In the genomic region with DNA sequence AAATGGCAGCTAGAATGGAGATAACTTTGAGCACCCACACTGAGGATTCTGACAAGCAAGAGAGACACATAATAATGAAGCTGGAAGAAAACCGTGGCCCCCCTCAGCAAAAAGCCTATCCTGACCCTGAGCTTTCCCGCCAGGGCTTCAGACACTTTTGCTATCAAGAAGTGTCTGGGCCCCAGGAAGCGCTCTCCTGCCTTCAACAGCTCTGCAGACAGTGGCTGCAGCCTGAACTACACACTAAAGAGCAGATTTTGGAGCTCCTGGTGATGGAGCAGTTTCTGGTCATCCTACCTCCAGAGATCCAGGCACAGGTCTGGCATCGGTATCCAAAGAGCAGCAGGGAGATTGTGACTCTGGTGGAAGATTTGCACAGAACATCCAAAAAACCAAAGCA, we compare ENCODE assay signal across 10 mouse cellular contexts. TPM values are rescaled to one million over a fixed set of nuclear protein-coding genes. Genes with fewer than 3 reads are reported as not detected.
A peak's percentile ranks its signal among the peaks of the same experiment; 100 is the strongest.
DNase-seq lines count a peak whose midpoint lies in the region; ATAC-seq lines count a peak whose summit lies in the region.
"Had no signal": no experiment of that assay in that cellular context is flagged by ENCODE, and none has a peak within 500 bp of the region (broad histone marks: within the 10 kb centered on the region; RNA-seq: fewer than 3 reads in every experiment).

No protein-coding gene starts in this region.

- peaks cover 7% of the 10 kb centered on the region for H3K4me1 ChIP-seq in heart, embryonic 10.5 days
- peaks cover 9% of the 10 kb centered on the region; the same call in 1 of the 2 replicates for H3K4me1 ChIP-seq in embryonic facial prominence, embryonic 15.5 days
- H3K4me1 ChIP-seq in liver, embryonic 11.5 days (replicated peaks; ENCODE audit: control insufficient read depth, insufficient read depth, low read length) = peaks cover 7% of the 10 kb centered on the region

- H3K9me3 ChIP-seq in heart, embryonic 10.5 days = no peaks in the 10 kb centered on the region
- H3K9me3 ChIP-seq in embryonic facial prominence, embryonic 15.5 days (replicated peaks) = no peaks in the 10 kb centered on the region
- H3K9me3 ChIP-seq in liver, embryonic 11.5 days (ENCODE audit: control insufficient read depth, low read length) = no peaks in the 10 kb centered on the region

- peak overlapping the region; percentile 76 for H3K4me3 ChIP-seq in heart, embryonic 10.5 days
- H3K4me3 ChIP-seq in embryonic facial prominence, embryonic 15.5 days (replicated peaks) = peak overlapping the region; percentile 83
- H3K4me3 ChIP-seq in liver, embryonic 11.5 days (ENCODE audit: low read depth, low read length) = peak overlapping the region; percentile 73

- WGBS in heart, embryonic 10.5 days = 60% methylated on average over 4 of the region's 4 CpGs
- 73% methylated on average over 4 of the region's 4 CpGs for WGBS in embryonic facial prominence, embryonic 15.5 days
- WGBS in liver, embryonic 11.5 days = 70% methylated on average over 4 of the region's 4 CpGs

- peak overlapping the region; percentile 84; the same call in 1 of the 2 replicates for H3K27ac ChIP-seq in heart, embryonic 10.5 days
- no peak overlapping the region for H3K27ac ChIP-seq in embryonic facial prominence, embryonic 15.5 days (replicated peaks)
- no peak overlapping the region for H3K27ac ChIP-seq in liver, embryonic 11.5 days (ENCODE audit: low read depth, low read length)

- H3K4me2 ChIP-seq in embryonic facial prominence, embryonic 15.5 days (replicated peaks) = peak overlapping the region; percentile 66
- peak overlapping the region; percentile 66 for H3K4me2 ChIP-seq in liver, embryonic 11.5 days

- ATAC-seq in embryonic facial prominence, embryonic 15.5 days (ENCODE audit: insufficient number of reproducible peaks, low FRiP score, low TSS enrichment, low read depth) = no peak
- ATAC-seq in liver, embryonic 11.5 days (replicated peaks; ENCODE audit: low FRiP score) = no peak
- no peak for ATAC-seq in activated CD4-positive, CD25-positive, alpha-beta regulatory T cell, adult 4 months

- intact Hi-C loops in heart, postnatal 36 days (cut with DNase I) = loop anchor here (2.0 to 10.0 kb wide), 7 partner anchors 34 to 437 kb away; a partner anchor contains a TSS

- DNase-seq in heart, embryonic 10.5 days (ENCODE audit: low spot score) = no peak
- DNase-seq in heart, postnatal 36 days = no peak
- DNase-seq in 416B (ENCODE audit: low read depth) = peak; percentile 24
- peak; percentile 35 for DNase-seq in liver, embryonic 11.5 days (ENCODE audit: low spot score)
- DNase-seq in right cerebral cortex, postnatal 36 days (ENCODE audit: low spot score in 2 of 2) = no peak
- no peak for DNase-seq in layer of hippocampus, adult 8-10 months (ENCODE audit: low spot score in 2 of 2)
- DNase-seq: kidney, adult 18-20 months had no signal

- no peaks in the 10 kb centered on the region for H3K36me3 ChIP-seq in heart, embryonic 10.5 days
- no peaks in the 10 kb centered on the region for H3K36me3 ChIP-seq in embryonic facial prominence, embryonic 15.5 days
- no peaks in the 10 kb centered on the region for H3K36me3 ChIP-seq in liver, embryonic 11.5 days (ENCODE audit: control insufficient read depth, insufficient read depth, low read length)

- H3K27me3 ChIP-seq in heart, embryonic 10.5 days (ENCODE audit: insufficient read depth, poor library complexity, severe bottlenecking) = no peaks in the 10 kb centered on the region
- H3K27me3 ChIP-seq in embryonic facial prominence, embryonic 15.5 days = no peaks in the 10 kb centered on the region
- H3K27me3 ChIP-seq in liver, embryonic 11.5 days (replicated peaks; ENCODE audit: control insufficient read depth, insufficient read depth, low read length) = no peaks in the 10 kb centered on the region
- H3K27me3 ChIP-seq: Patski had no signal

- H3K9ac ChIP-seq in embryonic facial prominence, embryonic 15.5 days = peak overlapping the region; percentile 50; the same call in 1 of the 2 replicates
- H3K9ac ChIP-seq in liver, embryonic 11.5 days (ENCODE audit: low read depth, low read length) = peak overlapping the region; percentile 77

RNA-seq across cellular contexts. Expression of a gene that starts 0.8 kb away (rescaled TPM):
- 0.72 and 1.1 TPM in 2 replicates for polyA plus RNA-seq in heart, embryonic 10.5 days (2016; fragmentation: Nextera tagmentation; extraction: Ambion mirVana)
- total RNA-seq in heart, postnatal 36 days (2021) = 1 to 10 TPM; 1.4 to 1.6 TPM
- polyA plus RNA-seq in embryonic facial prominence, embryonic 15.5 days (2015; fragmentation: Nextera tagmentation; extraction: Ambion mirVana) = 1.9 and 2.1 TPM in 2 replicates
- polyA plus RNA-seq in liver, embryonic 11.5 days (2014; fragmentation: Nextera tagmentation; extraction: Ambion mirVana) = 0.47 and 0.62 TPM in 2 replicates
- under 1 TPM; 0.75 to 0.86 TPM for polyA plus RNA-seq in activated CD4-positive, CD25-positive, alpha-beta regulatory T cell, adult 4 months (2017; shearing (Covaris generic))
- total RNA-seq in layer of hippocampus, adult 8-10 months (2022) = 1 to 10 TPM; 4.1 to 5.0 (median 4.3) TPM

RNA-seq across cellular contexts. Expression of a gene that starts 17.2 kb away (rescaled TPM):
- polyA plus RNA-seq in heart, embryonic 10.5 days (2016; fragmentation: Nextera tagmentation; extraction: Ambion mirVana) = not detected in 2 replicates
- not detected for total RNA-seq in heart, postnatal 36 days (2021)
- 1.6 and 3.4 TPM in 2 replicates for polyA plus RNA-seq in embryonic facial prominence, embryonic 15.5 days (2015; fragmentation: Nextera tagmentation; extraction: Ambion mirVana)
- polyA plus RNA-seq in liver, embryonic 11.5 days (2014; fragmentation: Nextera tagmentation; extraction: Ambion mirVana) = not detected in 2 replicates
- not detected for polyA plus RNA-seq in activated CD4-positive, CD25-positive, alpha-beta regulatory T cell, adult 4 months (2017; shearing (Covaris generic))
- total RNA-seq in layer of hippocampus, adult 8-10 months (2022) = not detected

RNA-seq across cellular contexts. Expression of a gene that starts 24.3 kb away (rescaled TPM):
- 39.2 and 43.6 TPM in 2 replicates for polyA plus RNA-seq in heart, embryonic 10.5 days (2016; fragmentation: Nextera tagmentation; extraction: Ambion mirVana)
- total RNA-seq in heart, postnatal 36 days (2021) = 10 to 100 TPM; 50.1 to 53.6 TPM
- polyA plus RNA-seq in embryonic facial prominence, embryonic 15.5 days (2015; fragmentation: Nextera tagmentation; extraction: Ambion mirVana) = 56.8 and 59.6 TPM in 2 replicates
- polyA plus RNA-seq in liver, embryonic 11.5 days (2014; fragmentation: Nextera tagmentation; extraction: Ambion mirVana) = 44.3 and 51.2 TPM in 2 replicates
- 100 to 1,000 TPM; 112 to 123 TPM for polyA plus RNA-seq in activated CD4-positive, CD25-positive, alpha-beta regulatory T cell, adult 4 months (2017; shearing (Covaris generic))
- total RNA-seq in layer of hippocampus, adult 8-10 months (2022) = 100 to 1,000 TPM in 3 of 4 experiments, 10 to 100 TPM in 1; 96.9 to 125 (median 103) TPM

RNA-seq across cellular contexts. Expression of a gene that starts 36.5 kb away (rescaled TPM):
- polyA plus RNA-seq in heart, embryonic 10.5 days (2016; fragmentation: Nextera tagmentation; extraction: Ambion mirVana) = 5.4 and 6.5 TPM in 2 replicates
- total RNA-seq in heart, postnatal 36 days (2021) = 10 to 100 TPM; 11.1 to 11.8 TPM
- polyA plus RNA-seq in embryonic facial prominence, embryonic 15.5 days (2015; fragmentation: Nextera tagmentation; extraction: Ambion mirVana) = 5.7 and 7.2 TPM in 2 replicates
- polyA plus RNA-seq in liver, embryonic 11.5 days (2014; fragmentation: Nextera tagmentation; extraction: Ambion mirVana) = 4.2 and 5.9 TPM in 2 replicates
- polyA plus RNA-seq in activated CD4-positive, CD25-positive, alpha-beta regulatory T cell, adult 4 months (2017; shearing (Covaris generic)) = 10 to 100 TPM; 10.1 to 13.0 TPM
- total RNA-seq in layer of hippocampus, adult 8-10 months (2022) = 10 to 100 TPM; 21.3 to 29.5 (median 24.6) TPM

RNA-seq across cellular contexts. Expression of a gene that starts 36.6 kb away (rescaled TPM):
- polyA plus RNA-seq in heart, embryonic 10.5 days (2016; fragmentation: Nextera tagmentation; extraction: Ambion mirVana) = 0.71 and 1.4 TPM in 2 replicates
- under 1 TPM in 1 of 2 experiments, not detected in 1; 0.60 TPM for total RNA-seq in heart, postnatal 36 days (2021)
- polyA plus RNA-seq in embryonic facial prominence, embryonic 15.5 days (2015; fragmentation: Nextera tagmentation; extraction: Ambion mirVana) = 1.3 and 1.9 TPM in 2 replicates
- polyA plus RNA-seq in liver, embryonic 11.5 days (2014; fragmentation: Nextera tagmentation; extraction: Ambion mirVana) = 0.88 and 3.2 TPM in 2 replicates
- under 1 TPM in 1 of 2 experiments, not detected in 1; 0.86 TPM for polyA plus RNA-seq in activated CD4-positive, CD25-positive, alpha-beta regulatory T cell, adult 4 months (2017; shearing (Covaris generic))
- under 1 TPM in 1 of 4 experiments, not detected in 3; 0.68 TPM for total RNA-seq in layer of hippocampus, adult 8-10 months (2022)

Comparison
In these comparisons a context has a peak if more than half of its experiments do, and no peak if none do; other contexts are left out.
1. DNase-seq: peak in 416B (single experiment) and liver, embryonic 11.5 days (single experiment); none in heart, embryonic 10.5 days (single experiment), heart, postnatal 36 days (0 of 2), right cerebral cortex, postnatal 36 days (0 of 2) and layer of hippocampus, adult 8-10 months (0 of 2).
2. Peak in every context shown above with its lines, with median percentiles within 50 percentile points of each other: H3K4me3 ChIP-seq.